Mouse (Mus musculus) liver (tissue): Measurements from ENCODE around the gene Cct3.
"Not testable (repeated sequence)": the region's sequence is repeated elsewhere in the genome, so short reads cannot be mapped to it uniquely, and the experiment has no call there.

Experiments used
- DNase-seq: peaks from one replicate; pipeline ENCODE4 v3.0.0-alpha.2; 2020; ENCODE audit warnings: mixed read lengths

Gene Cct3

DNA sequence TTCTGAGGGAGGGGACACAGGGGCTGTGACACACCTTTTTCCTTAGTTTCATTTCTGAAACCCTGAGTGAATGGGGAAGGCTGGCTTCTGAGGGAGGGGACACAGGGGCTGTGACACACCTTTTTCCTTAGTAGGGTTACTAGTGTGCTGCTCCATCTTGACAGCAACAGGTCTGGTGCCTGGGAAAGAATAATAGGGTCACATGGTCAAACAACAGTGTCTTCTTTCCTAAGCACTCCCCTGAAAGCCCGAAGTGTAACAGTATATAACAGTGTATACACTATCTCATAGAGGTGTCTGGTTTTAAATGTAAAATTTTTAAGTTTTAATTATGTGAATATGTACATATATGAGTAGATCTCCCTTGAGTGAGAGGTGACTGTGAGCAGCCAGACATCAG is 1.6 kb upstream of the Cct3 start:
- not testable (repeated sequence) for DNase-seq

DNA sequence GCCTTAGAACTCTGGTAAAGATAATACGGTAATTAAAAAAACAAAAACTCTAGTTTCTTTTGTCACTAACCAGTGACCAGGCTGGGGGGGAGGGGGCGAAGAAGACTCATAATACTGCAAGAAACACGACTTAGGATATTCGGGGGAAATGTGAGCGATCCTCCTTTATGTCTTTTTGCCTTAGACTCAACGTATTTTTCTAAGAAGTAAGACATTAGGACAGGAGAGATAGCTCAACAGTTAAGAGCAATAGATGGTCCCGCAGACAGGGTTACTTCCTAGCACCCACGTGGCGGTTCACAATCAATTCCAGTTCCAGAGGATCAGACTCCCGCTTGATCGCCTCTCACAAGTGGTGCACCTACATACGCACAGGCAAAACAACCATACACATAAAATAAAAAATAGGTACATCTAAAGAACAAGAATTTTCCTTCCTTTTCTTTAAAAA is 781 bp upstream of the Cct3 start:
- DNase-seq, result no peak

DNA sequence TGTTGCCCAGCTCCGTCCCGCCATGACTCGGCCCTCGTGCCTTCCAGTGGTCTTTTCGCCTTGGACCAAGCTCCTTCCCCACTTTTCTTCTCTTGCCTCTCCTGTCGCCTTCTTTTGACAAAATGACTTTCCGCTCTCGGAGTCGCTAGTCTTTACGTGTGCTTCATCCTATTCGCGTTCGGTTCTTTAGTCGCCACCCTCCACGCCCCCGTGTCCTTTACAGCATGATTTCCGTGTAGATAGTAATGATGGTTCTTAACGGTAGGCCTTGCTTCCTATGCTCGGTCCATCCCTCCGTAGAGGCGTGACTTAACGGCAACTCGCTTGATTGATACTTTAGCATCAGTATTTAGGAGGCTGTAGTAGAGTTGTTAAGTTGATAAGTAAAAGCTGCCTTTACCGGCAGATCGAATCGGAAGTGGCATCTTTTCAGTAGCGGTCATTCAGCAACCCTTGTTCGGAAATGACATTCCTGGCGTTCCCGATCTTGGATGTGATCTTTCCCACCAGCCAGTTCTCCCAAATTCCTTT is 470 bp downstream of the Cct3 start:
- DNase-seq, result peak; percentile 45

DNA sequence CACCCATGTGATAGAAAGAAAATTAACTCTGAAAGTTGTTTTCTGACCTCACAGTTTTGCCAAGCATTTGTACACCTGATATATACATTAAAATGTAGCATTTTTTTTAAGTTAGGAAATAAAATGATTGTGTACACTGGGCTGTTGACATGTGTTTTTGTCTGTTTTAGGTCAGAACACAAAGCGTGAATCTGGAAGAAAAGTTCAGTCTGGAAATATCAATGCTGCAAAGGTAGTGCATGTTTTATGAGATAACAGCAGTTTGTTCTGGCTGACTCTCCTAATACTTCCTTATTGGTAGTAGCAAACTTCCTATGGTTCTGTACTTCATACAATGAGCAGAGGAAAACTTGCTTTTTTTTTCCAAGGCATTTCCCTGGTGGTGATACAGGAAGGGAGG is 2.3 kb downstream of the Cct3 start:
- no peak for DNase-seq

DNA sequence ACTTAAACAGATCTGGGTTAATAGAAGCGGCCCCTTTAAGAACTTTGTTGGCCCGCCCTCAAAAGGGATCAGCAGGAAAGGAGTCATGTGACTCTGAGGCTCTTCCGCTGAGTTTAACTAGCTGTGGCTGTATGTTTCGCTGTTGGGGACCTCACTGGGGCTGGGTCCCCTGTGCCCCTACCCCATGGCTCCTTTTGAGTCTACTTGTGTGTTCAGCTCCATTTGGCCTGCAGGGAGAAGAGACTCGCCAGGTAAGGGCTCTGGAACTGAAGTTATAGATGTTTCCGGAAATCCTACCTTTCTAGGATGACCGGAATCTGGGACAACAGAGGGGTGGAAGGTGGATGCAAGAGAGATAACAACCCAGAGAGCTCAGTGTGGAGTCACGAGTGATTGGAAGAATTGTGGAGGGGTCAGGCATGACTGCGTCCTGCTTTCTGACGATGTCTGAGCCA is 28.1 kb downstream of the Cct3 start, which contains the start of gene Glmp:
TSS of gene Glmp (plus strand) at position 73 of the 455 bp plus-strand sequence.
- DNase-seq, result peak; percentile 66

DNA sequence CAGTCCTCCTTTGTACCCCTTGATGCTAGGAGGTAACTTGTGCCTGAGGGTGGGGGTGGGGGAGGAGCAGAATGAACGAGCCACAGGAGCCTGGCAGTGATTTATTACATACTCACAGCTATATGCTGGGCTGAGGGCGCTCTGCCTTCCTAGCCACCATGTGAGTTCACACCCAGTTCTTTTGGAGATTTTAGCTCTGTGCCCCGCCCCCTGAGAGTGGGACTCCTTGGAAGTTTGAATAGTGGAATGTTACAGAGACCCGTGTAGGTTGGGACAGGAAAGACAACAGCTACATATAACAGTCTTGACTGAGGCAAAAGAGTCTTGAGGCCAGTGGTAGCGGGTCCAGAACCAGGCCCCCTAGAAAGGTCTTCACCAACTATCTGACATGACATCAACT is 32.0 kb downstream of the Cct3 start:
- DNase-seq, result no peak

DNA sequence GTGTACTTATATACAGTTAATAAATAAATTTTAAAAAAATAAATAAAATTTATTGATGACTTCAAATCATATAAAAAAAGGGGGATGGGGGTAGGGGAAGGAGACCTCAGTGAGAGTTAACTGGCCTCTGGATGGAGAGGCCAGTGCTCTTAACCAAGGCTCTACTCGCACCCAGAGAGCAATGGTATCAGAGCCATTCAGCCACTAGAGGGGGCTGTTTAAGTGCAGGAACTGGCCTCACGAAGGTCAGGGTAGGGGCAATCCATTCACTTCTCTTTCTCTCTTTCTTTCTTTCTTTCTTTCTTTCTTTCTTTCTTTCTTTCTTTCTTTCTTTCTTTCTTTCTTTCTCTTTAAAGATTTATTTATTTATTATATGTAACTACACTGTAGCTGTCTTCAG is 34.4 kb downstream of the Cct3 start:
- DNase-seq, result peak; percentile 78

DNA sequence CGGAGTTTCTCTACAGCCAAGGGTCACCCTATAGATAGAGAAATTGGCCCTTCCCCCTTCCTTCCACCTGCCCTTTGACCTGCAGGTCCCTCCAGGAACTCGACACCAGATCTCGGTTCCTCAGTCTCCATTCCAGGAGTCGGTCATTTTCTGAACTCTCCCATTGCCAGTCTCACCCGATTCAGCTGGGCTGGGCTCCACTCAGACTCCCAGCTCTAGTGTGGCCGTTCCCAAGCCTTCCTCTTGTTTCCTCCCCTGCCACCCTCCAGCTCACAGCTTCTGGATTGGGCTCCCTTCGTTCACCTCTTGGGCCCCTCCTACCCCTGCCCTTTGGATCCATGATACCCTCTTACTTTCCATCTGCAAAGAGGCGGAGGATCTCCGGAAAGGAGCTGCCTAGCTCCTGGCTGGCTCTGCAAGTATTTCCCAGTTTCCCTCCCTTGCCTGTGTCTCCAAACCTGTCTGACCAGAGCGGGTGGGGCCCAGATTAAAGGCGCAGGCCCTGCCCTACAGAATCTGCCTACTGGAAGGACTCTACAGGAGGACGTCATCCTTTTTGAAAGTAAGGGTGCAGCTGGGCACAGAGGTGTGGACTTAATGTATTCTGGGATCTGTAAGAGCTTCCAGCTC is 37.2 kb downstream of the Cct3 start:
- DNase-seq, result peak; percentile 80

DNA sequence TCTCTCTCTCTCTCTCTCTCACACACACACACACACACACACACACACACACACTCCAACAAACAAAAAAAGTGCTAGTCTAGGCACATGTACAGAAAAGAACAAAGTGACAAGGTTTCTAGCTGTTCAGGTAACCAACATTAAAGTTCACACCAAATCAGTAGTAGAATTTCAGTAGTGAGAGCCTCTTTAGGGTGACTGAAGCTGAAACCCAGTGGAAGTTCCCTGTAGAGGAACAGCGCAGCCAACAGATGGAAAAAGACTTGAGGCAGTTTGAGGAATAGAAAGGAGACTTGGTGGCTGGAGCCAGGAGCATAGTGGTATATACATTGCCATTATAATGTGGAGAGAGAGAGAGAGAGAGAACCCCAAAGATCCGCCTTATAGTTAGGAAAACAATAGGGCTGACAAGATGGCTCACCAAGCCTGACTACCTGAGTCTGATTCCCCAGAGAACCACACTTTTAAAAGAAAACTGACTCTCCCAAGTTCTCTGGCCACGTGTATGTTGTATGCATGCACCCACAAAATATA is 38.1 kb downstream of the Cct3 start:
- no peak for DNase-seq

DNA sequence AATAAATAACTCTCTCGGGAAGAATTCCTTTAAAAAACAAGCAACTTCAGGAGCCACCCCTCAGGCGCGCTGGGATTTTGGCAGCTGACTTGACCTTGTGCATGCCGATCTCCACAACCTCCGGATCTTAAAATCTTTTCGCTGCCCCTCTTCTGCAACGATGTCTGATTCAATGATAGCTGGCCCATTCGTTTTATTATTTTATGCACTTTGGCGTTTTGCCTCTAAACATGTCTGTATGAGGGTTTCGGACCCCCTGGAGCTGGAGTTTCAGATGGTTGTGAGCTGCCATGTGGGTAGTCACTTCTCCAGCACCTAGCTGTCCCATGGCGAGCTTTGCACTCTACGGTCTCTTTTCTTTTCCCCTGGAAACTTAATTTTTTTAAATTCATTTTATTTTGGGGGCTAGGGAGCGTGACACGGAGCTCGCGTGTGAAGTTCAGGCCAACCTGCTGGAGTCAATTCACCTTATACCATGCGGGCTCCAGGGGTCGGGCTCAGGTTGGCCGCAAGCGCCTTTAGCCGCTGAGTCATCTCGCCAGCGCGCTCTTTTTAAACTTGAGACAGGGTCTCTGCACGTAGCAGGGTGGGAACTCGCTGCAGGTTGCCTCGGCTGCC is 38.6 kb downstream of the Cct3 start:
- DNase-seq, result peak; percentile 47

DNA sequence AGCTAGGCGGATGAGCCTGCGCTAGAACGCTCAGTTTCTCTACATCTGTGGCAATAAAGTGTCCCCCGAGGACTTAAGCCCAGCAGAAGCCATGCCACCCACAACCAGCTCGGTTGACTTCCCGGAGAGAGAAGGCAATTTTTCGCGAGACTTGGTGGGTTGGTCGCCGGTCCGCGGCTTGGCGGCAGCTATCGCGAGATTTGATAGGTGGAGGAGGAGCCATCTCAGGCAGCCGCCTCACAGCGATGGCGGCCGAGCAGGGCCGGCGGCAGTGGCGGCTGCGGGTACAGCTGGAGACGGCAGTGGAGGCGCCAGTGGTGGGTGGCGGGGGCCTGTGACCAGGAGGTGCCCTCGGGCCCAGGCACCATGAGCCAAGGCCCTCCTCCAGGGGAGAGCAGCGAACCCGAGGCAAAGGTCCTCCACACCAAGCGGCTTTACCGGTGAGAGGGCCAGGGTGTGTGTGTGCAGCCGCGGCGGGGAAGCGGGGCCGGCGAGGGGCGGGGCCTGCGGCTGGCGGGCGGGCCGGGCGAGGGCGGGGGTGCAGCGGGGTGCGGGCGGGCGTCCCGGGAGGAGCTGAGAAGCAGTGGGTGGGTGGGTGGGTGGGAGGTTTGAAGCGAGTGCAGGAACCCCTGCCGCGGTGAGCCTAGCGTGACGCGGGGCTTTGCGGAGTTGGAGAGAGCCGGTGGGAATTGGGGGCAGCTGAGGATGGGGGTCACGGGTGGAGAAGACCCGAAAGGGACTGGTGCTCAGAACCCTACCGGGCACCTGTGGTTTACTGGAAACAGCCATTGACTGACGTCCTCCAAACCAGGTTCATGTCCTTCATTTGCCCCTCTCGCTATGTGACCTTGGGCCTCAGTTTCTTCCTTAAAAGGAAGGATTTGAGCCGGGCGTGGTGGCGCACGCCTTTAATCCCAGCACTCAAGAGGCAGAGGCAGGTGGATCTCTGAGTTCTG is 39.4 kb downstream of the Cct3 start, which contains the start of the genes Tmem79 and Smg5:
TSS of gene Tmem79 (minus strand) at position 91 of the 956 bp plus-strand sequence.
TSS of gene Smg5 (plus strand) at position 203 of the 956 bp plus-strand sequence.
- DNase-seq, result peak; percentile 96

DNA sequence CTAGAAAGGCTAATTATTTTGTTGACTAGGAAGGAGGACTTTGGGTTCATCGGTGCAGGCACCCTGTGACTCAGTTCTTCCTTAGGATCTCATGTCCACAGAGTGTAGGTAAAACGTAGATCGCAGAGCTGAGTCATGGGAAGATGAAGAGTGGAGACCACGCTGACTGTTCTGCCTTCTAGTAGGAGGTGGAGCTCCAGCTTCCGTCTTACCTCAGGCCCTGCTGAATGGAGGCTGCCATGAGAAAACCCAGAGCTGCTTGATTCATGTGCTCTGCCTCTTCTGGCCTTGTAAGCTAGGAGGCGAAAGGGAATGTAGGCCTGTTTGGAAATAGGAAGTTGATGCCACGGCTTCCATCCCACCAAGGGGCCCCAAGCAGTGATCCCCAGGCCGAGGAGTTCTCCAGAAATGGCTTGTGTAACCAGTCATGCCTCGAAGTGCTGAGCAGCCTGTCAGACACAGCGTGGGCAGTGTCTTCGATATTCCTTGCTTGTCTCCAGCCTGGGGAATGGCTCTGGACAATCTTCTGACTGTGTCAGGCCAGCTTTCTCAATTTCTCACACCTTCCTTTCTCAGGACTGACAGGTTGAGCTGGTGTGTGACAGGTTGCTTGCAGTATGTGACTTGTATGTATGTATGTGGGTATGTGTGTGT is 40.6 kb downstream of the Cct3 start:
- peak; percentile 74 for DNase-seq

DNA sequence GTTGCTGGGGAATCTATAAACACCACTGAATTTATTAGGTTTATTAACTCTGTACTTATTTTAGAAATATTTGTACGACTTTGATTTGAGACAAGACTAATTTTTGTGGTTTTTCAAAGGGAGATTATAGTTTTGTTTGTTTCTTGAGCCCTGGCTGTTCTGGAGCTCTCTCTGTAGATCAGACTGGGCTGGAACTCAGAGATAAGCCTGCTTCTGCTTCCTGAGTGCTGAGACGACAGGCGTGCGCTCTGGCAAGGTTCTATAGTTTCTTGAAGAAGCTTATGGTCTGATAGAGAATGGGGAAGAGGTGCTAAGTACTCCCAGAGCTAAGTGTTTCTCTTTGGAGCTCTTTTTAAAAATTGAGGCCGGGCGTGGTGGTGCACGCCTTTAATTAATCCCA is 41.4 kb downstream of the Cct3 start:
- peak; percentile 79 for DNase-seq

DNA sequence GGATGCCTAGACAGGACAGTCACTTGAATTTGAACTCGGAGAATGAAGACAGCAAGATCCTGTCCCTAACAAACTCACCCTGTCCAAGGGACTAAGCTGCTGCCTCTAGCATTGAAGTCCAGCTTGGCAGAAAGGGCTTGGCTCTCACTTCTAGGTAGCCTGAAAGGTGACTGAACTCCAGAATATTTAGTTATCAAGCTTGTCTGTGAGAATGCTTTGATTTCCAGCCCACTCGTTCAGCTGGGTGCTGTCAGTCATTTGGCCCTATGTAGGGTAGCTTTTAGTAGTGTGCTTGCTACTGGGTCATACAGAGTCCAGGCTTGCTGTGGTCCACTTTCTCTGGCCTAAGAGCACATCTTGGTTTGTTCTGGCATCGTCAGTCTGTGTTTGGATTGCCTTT is 42.1 kb downstream of the Cct3 start:
- DNase-seq, result no peak

DNA sequence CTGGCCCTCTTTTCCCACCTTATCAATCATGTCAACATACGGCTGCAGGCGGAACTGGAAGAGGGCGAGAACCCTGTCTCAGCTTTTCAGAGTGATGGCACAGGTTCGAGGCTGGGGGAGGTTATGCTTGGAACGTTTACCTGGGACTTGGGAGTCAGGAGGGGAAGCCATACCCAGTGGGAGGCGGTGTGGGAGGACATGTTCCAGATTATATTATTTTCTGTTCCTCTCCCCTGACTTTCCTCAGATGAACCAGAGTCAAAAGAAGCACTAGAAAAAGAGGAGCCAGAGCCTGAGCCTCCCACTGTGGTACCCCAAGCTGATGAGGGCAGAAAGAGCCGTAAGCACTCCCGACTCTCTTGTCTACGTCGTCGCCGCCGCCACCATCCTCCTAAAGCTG is 53.8 kb downstream of the Cct3 start:
- DNase-seq, result no peak

DNA sequence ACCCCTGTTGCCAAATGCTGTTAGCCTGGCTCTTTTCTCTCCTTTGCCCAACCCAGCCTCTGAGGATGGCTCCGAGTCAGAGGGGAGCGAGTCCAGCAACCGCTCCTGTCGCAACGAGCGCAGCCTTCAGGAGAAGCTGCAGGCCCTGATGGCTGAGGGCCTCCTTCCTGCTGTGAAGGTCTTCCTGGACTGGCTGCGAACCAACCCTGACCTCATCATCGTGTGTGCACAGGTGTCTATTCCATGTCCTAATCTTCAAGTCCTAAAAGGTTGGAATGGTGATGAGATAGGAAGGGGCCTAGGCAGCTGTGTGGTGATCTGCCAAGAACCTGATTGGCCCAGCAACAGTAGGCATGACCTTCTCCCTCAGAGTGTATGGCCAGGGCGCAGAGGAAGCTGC is 56.0 kb downstream of the Cct3 start:
- DNase-seq, result no peak

DNA sequence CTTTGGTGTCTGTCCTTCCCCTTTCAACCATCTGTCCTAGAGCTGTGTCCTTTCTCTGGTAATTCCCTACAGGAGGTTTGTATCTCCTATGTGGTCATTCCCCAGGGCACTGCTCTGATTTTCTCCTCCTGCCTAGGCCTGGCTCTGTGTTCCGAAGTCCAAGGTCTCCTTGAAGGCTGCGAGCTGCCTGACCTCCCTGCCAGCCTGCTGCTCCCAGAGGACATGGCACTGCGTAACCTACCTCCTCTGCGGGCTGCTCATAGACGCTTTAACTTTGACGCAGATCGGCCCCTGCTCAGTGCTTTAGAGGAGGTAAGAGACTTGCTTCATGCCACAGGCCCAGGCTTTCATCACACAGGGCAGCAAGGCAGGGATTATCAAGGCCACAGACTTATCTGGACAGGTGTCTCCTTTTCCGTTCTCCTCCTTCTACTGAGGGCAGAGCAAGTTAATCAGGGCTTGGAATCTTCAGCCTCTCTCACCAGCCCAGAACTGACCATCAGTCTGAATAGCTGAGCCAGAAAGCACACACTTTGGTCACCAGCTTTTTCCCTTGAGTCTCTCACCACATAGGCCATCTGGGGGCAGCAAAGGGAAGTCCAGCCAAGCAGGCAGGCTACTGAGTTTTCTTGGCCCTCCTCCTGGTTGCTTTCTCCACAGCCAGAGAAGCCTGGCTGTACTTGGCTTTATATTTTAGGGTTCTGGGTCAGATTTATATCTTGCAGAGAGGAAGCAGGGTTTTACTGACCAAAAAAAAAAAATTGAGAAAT is 57.7 kb downstream of the Cct3 start:
- DNase-seq, result no peak

DNA sequence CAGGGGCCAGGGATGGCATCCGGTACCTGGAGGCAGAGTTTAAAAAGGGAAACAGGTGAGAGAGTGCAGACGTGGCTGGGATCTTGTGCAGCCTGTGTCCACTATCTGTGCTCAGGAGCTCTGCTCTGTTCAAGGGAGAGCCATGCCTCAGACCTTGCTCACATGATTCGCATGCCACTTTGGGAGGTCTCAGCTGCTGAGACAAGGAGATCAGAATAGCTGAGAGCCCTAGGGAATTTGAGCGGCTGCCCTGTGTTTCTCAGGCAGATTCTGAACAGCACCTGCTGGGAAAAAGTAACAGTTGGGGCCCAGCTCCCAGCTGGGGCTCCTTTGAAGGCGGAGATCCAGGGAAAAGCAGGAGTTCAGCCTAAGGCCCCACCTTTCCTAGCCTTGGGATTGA is 62.7 kb downstream of the Cct3 start:
- DNase-seq, result no peak

DNA sequence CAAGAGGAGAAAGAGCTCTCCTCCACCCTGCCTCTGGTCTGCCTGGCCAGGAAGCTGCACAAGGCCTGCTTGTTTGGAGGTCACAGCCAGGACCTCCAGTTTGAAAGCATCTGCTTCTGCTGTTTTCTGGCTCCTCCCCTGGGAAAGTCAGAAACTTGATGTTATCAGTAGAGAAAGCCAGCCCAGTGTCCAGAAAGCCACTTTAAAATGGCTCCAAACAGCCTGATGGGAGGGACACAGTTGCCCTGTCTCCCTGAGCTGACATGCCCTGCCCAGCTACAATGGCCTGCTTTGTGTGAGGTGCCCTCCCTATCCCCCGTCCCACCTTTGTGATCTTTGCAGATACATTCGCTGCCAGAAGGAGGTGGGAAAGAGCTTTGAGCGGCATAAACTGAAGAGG is 63.1 kb downstream of the Cct3 start:
- no peak for DNase-seq

DNA sequence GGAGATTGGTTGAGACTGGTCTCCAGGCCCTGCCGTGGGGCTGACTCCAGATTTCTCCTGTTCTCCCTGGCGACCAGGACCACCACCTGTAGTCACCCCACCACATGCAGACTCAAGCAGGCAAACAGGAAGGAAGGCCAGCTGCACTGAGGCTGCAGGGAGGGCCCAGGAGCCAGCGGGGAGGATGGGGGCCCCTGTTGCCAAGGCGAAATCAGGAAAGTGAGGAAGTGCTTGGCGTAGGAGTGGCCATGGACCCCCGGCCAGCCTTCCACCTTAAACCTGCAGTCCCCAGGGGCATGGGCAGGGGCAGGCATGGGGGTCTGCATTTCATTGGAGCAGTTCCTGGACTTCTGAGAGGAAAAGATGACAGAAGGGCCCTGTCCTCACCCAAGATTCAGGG is 64.2 kb downstream of the Cct3 start:
- DNase-seq, result no peak

DNA sequence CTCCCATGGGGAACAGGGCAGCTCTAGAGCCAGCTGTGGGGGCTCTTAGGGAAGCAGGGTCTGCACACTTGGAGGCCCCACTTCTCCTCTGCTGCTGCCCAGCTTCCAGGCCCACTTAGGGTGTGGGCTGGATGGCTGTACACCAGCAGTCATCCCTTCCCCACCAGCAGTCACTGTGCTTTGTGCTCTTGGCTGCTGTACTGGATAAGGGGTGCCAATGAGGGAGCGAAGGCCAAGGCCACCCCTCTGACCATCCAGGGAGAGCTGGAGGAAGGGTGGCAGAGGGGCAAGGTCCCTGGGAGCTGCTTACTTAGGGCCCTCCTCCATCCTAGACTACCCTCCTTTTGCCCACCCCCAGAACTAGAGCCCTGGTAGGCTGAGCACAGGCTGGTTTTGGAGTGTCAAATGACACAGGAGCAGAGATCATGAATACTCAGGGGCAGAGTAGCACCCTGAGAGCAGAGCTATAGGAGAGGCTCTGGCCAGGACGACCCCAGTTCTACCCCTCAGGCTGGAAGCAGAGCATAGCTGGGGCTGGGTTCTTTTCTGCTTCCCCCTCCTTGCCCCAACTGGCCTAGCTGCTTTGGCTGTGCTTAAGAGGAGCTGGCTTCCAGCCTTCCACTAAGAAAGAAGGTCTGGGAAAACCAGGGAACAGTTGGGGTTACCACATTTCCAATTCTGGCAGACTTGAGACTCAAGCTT is 64.8 kb downstream of the Cct3 start:
- DNase-seq, result no peak
